Mouse (Mus musculus): ENCODE data around the gene Phf20.
"Not testable (repeated sequence)": the region's sequence is repeated elsewhere in the genome, so short reads cannot be mapped to it uniquely, and the experiment has no call there.

Gene Phf20

DNA sequence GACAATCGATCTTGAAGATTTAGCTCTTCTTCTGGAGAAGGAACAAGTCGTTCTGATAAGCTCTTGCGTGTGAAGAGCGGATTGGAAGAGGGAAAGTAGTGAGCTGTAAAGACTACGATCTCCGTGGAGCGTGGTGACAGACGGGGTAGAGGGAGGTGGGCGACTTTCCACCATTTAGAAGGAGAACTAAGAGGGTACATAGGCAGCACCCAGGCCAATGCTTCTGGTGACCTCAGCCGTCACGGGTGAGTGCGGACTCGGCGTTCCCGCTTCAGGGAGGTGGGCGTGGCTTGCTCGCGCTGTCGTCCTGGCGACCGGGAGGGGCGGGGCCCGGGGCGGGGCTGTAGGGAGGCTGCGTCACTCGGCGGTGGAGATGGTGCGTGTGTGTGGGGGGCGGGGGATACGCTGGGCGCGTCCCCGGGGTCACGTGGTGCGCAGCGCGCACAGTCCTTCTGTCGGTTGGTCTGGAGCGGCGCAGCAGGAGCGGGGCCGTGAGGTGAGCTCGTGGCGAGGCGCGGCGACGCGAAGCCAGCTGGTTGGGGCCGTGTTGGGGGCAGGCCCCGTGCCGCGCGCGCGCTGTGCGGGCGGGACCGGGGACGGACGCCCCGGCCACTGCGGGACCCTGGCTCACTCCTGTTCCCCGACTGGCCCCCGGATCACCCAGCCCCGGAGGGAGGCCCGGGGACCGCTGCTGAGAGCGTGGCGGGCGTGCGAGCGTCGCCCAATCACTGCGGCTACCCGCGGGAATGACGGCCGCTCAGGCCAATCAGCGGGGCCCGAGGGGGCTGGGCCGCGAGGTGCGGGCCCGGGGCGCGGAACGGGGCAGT, at the start of gene Phf20:
TSS of gene Phf20 (plus strand) at position 165 of the 827 bp plus-strand sequence.
- DNase-seq = peak; percentile 98 to 99

DNA sequence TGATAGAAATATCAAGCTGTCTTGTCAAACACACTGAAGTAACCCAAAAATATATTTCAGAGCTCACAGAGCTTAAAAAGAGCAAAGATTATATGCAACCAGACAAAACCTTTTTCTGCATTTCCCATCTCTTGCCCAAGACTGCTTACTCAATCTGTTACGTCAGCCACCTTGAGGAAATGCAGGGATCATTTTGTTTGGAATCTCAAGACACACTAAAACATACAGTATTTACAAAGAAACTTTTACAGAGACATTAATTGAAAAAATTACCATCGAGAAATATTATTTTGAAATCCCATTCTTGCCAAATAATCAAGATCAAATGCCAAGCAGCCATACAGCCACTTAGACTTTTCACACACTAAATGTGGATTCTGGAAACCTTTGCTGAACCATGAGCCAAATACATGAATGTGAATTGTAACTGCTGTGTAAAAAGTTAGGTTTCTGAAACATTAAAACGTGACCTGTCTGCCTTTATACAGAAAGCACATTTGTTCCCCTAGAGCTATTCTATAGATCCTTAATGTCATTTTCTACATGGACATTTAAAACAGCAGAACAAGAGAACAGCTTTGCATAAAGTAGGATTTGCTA, 48.9 kb upstream of the Phf20 start:
- no peak for DNase-seq

DNA sequence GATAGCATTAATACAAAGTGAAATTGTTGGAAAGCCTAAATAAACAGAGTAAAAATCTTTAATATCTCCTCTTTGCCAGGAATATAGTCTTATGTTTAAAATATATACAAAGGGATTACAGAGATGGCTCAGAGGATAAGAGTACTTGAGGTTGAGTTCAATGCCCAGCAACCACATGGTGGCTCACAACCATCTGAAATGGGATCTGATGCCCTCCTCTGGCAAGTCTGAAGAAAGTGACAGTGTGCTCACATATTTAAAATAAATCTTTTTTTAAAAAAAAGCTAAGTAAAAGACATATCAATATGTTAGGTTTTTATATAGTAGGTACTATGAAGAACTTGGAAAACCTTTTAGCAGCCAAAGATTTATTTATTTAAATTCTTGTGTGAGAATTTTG, 44.7 kb upstream of the Phf20 start:
- no peak for DNase-seq

DNA sequence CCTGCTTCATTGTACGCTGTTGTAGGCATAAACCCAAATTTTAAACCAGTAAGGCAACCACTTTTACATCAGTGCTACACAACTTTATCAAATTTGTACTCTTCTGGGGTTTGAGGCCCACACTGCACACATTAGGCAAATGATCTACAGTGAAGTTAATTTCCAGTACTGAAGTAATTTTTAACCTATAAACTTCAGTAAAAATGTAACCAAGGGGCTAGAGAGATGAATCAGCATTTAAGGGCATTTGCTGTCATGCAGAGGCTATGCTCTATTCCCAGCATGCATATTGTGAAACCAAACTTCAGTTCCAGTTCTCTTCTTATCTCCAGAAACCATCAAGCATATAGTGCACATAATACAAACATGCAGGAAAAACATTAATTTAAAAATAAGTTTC, 30.8 kb upstream of the Phf20 start:
- no peak for DNase-seq

DNA sequence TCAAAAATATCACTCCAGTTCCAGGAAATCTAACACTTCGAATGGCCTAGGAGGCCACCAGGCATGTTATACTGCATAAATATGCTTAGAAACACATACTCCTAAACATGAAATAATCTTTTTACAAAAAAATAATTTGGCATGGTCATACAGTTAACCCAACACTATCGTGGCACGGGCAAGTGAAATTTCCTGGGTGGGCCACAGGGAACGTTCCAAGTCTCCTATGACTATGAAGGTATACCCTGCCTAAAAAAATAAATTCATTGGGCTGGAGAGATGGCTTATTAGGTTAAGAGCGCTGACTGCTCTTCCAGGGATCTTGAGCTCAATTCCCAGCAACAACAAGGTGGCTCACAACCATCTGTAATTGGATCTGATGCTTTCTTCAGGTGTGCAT, 29.7 kb upstream of the Phf20 start:
- DNase-seq = no peak

DNA sequence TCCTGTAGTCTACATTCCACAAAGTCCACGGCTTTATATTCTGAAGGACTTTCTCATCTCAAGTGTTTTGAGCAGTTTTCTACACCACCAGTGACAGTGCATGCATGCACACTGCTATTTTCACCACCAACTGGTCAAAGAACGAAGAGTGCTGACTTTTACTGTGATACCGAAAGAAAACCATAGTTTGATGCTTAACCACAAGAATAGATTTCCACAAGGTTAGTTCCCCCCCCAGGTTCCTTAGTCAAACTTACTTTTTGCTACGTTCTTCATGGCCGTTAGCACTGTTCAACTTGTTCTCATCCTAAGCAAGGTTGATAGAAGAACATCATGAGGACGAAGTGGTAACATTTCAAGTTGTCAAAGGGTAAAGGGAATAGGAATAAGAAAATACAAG, 19.2 kb upstream of the Phf20 start:
- no peak for DNase-seq

DNA sequence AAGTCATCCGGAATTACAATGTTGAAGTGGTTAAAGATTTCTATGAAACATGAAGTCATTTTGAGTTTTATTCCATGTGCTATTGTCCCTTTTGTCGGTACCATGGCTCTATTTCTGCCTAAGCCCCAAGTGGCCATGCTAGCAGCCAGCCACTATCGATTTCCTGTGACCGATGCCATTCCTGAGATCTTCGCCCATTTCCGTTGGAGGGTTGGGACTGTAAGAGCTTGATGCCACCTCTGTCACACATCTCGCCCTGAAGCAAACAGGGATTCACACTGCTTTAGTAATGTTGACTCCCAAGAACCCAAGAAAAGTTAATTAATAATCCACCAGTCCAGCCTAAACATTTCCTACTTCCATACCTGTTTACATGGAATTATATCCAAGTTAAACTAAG, 18.6 kb upstream of the Phf20 start:
- no peak for DNase-seq

DNA sequence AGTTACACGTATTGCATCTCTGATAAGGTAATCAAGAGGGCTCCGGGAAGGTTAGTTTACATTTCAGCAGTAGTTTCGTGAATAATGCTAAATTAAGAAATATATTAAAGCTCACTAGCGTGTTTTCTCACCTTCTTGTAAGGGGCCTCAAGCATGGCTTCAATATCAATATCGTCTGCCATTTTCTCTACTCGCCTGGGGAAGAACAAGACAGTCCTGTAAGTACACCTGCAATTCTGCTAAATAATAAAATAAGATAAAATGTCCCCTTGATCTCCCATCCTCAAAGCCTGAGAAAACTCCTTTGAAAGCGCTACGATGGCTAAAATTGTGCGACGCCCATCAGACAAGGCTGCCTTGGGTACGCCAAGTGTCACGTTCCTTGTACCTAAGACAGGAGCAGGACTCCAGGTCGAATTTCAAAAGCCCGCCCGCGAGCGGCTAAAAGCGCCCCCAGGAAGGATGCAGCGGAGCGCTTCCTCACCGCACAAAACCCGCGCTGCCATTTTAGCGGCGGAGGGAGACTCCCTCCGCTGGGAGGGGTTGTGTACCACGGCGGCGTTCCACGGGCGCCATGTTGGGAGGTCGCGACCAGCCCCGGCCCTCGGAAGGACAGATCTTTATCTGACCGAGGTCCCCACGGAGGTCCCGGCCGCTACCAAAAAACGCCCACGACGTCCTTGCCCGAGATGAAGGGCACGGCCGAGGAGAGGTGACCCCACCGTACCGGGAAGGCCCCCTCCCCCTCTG, 17.0 kb upstream of the Phf20 start:
- peak; percentile 85 to 89 for DNase-seq

DNA sequence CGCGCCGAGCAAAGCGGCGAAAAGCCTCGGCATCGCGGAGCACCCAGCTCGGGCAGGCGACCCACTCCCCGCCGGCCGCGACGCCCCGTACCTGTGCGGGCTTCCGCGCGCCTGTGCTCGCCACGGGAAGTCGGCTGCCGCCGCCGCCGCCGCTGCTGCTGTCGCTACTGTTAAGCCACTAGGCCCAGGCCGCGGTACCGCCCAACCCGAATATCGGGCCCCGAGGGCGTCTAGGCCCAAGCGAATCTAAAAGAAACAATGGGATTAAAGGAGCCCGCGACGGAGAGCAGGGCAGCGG, 16.5 kb upstream of the Phf20 start:
- no peak for DNase-seq

DNA sequence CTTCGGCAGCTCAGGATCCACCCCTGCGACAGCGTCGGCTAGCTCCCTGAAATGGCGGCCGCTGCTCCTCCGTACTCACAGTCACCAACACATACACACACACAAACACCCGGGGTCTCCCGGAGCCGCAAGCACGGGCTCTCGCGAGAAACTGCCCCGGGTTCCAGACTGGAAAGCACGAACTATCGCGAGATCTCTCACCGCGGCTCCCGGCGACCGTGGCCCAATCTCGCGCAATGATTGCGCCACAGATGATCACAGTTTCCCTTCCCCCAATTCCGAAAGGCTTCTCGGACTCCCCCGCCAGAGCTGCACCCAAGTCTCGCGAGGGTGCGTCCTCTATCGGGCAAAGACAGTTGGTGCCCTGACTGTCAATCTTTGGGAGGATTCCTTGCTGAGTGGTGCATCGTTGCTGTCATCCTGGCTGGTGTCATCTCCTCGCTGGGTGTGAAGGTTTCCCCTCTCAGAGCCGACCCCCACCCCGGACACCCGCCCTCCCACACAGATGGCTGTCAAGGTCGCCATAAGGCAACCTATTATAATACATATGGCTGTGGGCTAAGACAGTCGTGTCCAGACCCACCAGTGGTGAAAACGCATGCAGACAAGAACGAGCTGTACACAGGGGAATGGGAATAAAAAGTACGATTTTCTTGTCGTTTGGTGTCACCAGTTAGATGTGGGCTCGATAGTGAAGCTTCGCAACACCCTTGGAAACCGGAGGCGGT, 16.0 kb upstream of the Phf20 start, which contains the start of gene Rbm39:
TSS of gene Rbm39 (minus strand) at position 145 of the 728 bp plus-strand sequence.
- peak; percentile 99 to 100 for DNase-seq

DNA sequence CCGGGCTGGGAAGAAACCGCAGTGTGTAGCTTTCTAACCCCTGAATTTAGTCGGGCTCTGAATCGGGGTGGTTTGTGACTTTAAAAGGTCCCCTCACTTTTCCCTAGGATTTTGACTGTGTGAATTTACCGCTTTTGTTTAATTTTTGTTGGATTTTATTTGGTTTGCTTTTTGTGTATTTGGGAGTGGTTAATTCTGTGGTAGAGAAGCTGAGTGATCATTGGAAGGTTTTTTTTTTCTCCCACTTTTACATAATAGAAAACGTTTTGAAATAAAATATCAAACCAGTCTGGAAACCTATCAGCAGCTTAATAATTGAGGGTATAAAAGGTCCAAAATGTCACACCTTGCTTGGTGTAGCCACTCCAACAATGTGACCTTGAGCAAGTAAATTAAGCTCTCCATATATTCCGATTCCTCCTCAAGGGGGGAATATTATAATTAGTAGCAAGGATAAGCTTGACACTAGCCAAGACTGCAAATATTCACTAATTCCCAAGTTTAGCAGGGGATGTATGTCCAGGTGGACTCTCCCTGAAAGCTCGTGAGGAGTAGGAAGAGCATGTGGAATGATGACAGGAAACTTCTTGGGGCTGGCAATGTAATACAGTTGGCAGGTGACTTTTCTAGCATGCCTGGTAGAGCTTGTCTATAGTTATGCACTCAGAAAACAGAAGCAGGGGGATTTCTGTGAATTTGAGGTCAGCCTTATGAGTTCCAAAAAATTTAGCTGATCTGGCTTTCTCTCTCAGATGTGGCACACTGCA, 15.3 kb upstream of the Phf20 start:
- DNase-seq = no peak

DNA sequence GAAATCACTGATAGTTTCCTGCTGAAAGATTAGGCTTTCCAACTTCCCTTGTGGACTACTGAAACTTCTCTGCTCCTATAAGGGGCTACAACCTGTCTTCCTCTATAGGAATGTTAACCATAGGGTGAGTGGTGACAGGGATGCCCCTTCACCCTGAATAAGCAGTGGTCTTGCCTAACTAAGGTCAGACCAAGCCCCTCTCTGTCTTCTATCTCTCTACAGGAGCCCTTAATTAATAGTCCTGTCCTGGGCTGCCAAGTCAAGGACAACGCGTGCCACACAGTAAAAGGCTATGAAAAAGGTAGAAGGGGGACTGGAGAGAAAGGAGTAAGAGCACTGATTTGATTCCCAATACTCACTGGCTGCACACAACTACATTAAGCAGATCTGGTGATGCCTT, 14.7 kb upstream of the Phf20 start:
- no peak for DNase-seq

DNA sequence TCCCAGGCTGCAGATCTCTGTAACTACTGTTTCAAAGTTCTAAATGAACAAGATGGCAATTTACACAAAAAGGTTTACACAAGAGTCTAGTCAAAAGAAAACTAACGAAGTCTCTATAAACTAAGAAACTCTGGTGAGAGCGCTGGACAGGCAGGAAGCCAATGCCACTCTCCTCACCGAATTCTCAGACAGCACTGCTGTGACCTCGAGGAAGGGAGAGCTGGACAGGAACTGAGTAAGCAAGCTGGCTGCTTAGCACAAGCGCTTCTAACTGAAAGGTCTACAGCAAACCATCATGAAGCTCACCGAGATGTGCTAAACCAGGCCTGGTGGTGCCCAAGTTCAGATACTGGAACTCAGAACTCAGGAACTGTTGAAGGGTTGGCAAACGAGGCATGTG, 7.0 kb upstream of the Phf20 start:
- DNase-seq = not testable (repeated sequence)

DNA sequence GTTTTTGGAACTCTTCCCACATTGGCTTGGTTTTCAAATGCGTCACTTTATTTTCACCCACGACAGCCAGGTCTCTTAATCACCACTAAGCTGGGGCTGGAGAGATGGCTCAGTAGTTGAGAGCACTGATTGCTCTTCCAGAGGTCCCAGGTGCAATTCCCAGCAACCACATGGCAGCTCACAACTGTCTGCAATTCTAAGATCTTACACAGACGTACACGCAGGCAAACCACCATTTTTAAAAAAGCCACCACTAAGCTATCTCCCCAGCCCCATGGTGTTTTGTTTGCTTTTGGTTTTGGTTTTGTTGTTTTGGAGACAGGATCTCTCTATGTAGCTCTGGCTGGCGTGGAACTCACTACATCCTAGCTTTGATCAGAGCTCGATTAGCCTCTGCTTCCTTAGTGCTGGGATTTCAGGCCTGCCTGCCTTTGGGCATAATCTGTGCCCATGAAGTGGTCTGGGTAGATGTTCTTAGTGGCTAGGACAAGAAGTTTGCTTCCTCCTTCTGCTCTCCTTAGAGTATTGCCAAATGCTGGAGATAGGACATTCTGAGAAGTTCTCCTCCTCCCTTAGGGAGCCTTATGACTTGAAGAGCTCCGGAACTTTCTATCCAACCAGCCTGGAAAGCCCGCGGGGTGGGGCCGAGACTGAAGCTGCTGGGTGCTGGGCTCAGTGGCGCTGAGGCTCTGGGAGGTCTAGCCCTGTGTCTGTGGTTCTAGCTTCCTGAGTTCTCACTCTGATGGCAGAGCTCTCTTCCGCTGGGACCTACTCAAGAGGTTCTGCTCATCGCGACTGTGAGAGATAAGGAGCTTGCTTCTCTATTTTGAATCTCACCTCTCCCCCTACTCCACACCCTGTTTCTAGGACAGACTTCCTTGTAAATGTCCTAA, 6.0 kb upstream of the Phf20 start:
- DNase-seq = peak; percentile 71 to 78

DNA sequence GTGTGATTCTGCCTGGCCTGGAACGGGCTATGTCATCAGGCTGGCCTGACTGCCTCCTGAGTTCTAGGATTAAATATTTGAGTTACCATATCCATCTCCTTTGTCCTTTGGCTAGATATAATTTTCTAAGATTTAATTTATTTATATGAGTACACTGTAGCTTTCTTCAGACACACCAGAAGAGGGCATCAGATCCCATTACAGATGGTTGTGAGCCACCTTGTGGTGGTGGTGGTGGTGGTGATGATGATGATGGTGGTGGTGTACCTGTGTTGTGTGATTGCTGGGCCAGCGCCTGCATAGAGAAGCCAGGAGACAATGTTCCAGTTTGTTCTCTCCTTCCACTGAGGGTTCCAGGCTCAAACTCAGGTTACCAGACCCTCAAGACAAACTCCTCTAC, 4.7 kb upstream of the Phf20 start:
- no peak for DNase-seq

DNA sequence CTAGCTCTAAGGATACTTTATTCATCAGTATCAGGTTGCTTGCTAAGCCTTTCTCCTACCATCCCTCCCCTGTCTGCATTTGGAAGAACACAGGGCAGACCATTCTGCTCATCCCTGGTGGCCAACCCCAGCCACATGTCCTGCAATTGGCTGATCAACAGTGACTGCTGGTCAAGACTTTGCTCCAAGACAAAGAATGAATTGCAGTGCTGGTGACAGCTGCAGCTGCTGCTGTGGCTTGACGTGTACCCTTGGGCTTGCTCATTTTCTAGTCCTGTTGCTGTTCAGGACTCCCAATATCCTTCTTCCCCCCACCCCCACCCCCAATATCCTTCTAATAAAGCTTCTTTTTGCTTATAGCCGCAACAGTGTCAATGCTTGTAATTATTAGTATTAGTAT, 4.2 kb upstream of the Phf20 start:
- no peak for DNase-seq

DNA sequence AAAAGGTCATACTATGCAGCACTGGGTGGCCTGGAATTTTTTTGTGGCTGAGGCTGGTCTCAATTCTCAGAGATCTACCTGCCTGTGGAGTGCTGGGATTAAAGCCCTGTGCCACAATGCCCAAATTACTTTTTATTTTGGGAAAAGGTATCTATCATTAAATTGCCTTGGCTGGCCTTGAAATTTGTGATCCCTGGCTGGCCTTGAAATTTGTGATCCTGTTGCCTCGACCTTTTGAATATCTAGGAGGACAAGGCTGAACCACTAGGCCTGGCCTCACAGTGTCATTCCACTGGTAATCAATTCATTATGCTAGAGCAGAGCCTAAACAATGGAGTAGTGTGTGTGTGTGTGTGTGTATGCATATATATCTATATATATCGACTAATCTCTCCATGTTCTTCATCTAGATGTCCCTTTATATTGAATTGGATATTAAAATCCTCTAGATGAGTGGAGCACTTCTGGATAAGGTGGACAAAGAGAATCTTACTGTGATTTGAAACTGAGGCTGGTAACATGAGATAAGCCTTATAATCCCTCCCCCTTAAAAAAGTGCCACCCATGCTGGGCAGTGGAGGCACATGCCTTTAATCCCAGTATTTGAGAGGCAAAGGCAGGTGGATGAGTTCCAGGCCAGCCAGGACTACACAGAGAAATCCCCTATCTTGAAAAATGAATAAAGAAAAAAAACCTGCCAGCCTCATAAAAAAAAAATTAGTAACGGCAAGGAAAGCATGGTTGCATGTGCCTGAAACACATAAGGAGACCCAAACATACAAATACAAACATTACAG, 3.0 kb upstream of the Phf20 start:
- DNase-seq = no peak

DNA sequence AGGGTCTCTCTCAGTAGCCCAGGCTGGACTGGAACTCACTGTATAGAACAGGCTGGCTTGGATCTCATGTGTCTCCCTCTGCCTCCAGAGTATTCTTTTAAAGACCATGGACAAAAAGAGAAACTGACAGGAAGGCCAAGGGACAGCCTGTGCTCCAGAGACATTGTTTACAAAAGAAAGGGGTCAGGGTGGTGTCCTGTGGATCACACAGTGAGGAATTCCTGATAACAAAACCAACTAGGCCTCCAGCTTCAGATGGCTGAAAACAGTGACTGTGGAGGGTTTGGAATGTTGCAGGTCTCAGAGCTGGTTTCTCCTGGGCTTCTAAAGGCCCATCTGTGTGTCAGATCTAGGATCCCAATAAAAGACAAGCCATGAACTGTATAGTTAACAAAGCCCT, 1.7 kb upstream of the Phf20 start:
- DNase-seq = no peak

DNA sequence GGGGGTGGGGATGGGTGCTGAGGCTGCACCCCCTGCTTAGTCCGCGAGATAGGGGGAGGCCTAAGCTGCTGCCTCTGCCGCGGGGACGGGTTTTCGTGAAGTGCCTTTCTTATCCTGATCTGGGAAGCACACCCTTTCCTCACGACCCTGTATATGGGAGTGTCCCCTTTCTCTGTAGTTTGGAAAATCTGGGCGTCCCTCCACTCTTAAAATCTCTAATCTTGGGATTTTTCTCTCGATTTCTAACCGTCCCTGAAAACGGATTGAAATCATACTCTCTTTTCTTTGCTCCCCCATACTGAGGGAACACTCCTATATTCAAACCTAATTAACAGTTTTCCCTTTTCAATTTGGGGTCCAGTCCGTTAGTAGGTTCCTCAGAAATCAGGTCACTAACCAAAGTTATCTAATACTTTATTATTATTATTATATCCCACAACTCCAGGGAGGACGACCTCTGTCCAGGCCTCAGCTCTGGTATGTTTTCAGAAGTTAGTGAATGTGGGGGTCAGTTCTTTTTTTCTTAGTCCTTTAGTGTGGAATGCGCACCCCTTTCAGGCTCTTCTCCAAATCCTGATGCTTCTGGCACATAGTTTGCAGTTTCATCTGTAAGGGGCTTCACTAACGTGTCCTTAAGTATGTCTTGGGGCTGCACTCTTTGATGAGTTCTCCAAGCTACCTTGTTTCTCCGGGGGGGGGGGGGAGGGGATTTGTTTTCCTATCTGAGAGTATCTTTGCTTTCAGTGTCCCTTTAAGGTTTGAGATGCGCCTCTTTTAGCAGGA, 1.1 kb downstream of the Phf20 start:
- no peak for DNase-seq

DNA sequence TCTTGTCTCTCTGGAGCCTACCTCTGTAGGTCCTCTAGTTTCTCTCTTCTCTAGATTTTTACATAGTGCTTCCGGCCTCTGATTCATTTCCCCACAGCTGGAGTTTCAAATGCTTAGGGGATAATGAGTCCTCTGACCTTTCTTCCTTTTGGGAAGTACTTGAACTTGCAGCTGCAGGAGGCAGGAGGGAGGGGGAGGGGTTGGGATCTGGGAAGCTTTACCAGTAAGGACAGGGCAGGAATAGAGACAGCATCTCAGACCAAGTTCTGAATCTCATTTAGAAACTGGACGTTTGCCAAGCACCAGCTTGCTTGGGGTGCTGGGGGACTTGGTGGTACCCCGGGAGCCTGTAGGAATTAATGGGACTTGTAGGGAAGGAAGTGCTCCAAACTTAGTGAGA, 3.7 kb downstream of the Phf20 start:
- DNase-seq = no peak

Data from thymus, postnatal 36 days (tissue).